15 mouse cellular contexts compared by ENCODE assay signal in genomic region chr12:3282954-3283353, GRCm38 (mm10). TPM values are rescaled to one million over a fixed set of nuclear protein-coding genes. Genes with fewer than 3 reads are reported as not detected.
DNase-seq lines count a peak whose midpoint lies in the region; ATAC-seq and TF ChIP-seq lines count a peak whose summit lies in the region.
"Had no signal": no experiment of that assay in that cellular context is flagged by ENCODE, and none has a peak within 500 bp of the region (broad histone marks: within the 10 kb centered on the region; RNA-seq: fewer than 3 reads in every experiment).

No protein-coding gene starts in this region.

- ATAC-seq in activated CD4-positive, CD25-positive, alpha-beta regulatory T cell, adult 4 months, result peak; percentile 21
- ATAC-seq: forebrain, embryonic 15.5 days had no signal

- no peak for TF ChIP-seq CTCF in spleen, adult 2 months (IDR thresholded peaks at IDR 0.05; ENCODE audit: extremely low read depth, insufficient read depth, insufficient read length, insufficient replicate concordance)
- no peak for TF ChIP-seq CTCF in thymus, adult 2 months (IDR thresholded peaks at IDR 0.05; ENCODE audit: borderline replicate concordance, control insufficient read depth, extremely low read depth, insufficient read depth, low read length, poor library complexity)

- H3K27me3 ChIP-seq in spleen, adult 2 months (ENCODE audit: control insufficient read depth, insufficient read depth, low read length), result no peaks in the 10 kb centered on the region
- H3K27me3 ChIP-seq in thymus, adult 2 months (ENCODE audit: control insufficient read depth, insufficient read depth, low read length), result no peaks in the 10 kb centered on the region
- H3K27me3 ChIP-seq: embryonic facial prominence, embryonic 15.5 days; forebrain, embryonic 15.5 days; heart, embryonic 15.5 days had no signal

- peaks cover 5% of the 10 kb centered on the region for H3K4me1 ChIP-seq in spleen, adult 2 months (ENCODE audit: control insufficient read depth, insufficient read depth, insufficient read length)
- no peaks in the 10 kb centered on the region for H3K4me1 ChIP-seq in thymus, adult 2 months (replicated peaks; ENCODE audit: control insufficient read depth, insufficient read depth, low read length)
- H3K4me1 ChIP-seq: embryonic facial prominence, embryonic 15.5 days; forebrain, embryonic 15.5 days had no signal

- no peaks in the 10 kb centered on the region for H3K36me3 ChIP-seq in spleen, adult 2 months (ENCODE audit: control insufficient read depth, insufficient read depth, low read length)
- H3K36me3 ChIP-seq in thymus, adult 2 months (ENCODE audit: control insufficient read depth, insufficient read depth, low read length), result no peaks in the 10 kb centered on the region
- H3K36me3 ChIP-seq: embryonic facial prominence, embryonic 15.5 days; heart, embryonic 15.5 days had no signal

- no peak for DNase-seq in spleen, adult 2 months (ENCODE audit: low read depth in 1 of 2, low spot score in 2 of 2)
- no peak for DNase-seq in spleen, postnatal 36 days (ENCODE audit: low spot score in 2 of 2)
- DNase-seq in induced T-regulatory cell, adult 2 months (ENCODE audit: low read depth), result peak; percentile 57
- DNase-seq in left cerebral cortex, adult 9 months (ENCODE audit: low spot score in 2 of 2), result no peak
- DNase-seq in urinary bladder, postnatal 4 days (ENCODE audit: low spot score in 2 of 2), result no peak
- no peak for DNase-seq in thymus, adult 2 months
- DNase-seq: cerebellum, adult 18-20 months; gastrocnemius, postnatal 25 days; lung, postnatal 14 days; right cerebral cortex, postnatal 14 days had no signal

- no peak overlapping the region for H3K4me3 ChIP-seq in spleen, adult 2 months (ENCODE audit: extremely low read depth, insufficient read depth, insufficient read length)
- no peak overlapping the region for H3K4me3 ChIP-seq in thymus, adult 2 months (ENCODE audit: control insufficient read depth, insufficient read depth, low read length)
- H3K4me3 ChIP-seq: embryonic facial prominence, embryonic 15.5 days; forebrain, embryonic 15.5 days; heart, embryonic 15.5 days had no signal

- TF ChIP-seq POLR2A in spleen, adult 2 months (IDR thresholded peaks at IDR 0.05; ENCODE audit: low read depth, low read length), result no peak
- no peak for TF ChIP-seq POLR2A in thymus, adult 2 months (IDR thresholded peaks at IDR 0.05; ENCODE audit: control insufficient read depth, extremely low read depth, insufficient read depth, low read length, poor library complexity)

- WGBS in spleen, adult 2 months, result 58% methylated on average over 1 of the region's 1 CpGs
- WGBS in thymus, adult 2 months, result 76% methylated on average over 1 of the region's 1 CpGs

- H3K27ac ChIP-seq in spleen, adult 2 months (ENCODE audit: insufficient read depth, low read length), result 0 out of 2 replicates have a peak overlapping the region, but pooled peaks have one; percentile 27
- no peak overlapping the region for H3K27ac ChIP-seq in thymus, adult 2 months (ENCODE audit: control insufficient read depth, insufficient read depth, low read length)
- H3K27ac ChIP-seq: embryonic facial prominence, embryonic 15.5 days; forebrain, embryonic 15.5 days; heart, embryonic 15.5 days; hindbrain, embryonic 14.5 days had no signal

RNA-seq across cellular contexts. Expression of gene Rab10, which starts 26.8 kb away (rescaled TPM):
- 18.2 and 22.3 TPM in 2 replicates for polyA plus RNA-seq in spleen, adult 2 months (2012; rRNA removed)
- 10 to 100 TPM; 51.4 to 65.5 TPM for polyA plus RNA-seq in activated CD4-positive, CD25-positive, alpha-beta regulatory T cell, adult 4 months (2017; shearing (Covaris generic))
- polyA plus RNA-seq in thymus, adult 2 months (2012; rRNA removed), result 37.8 and 44.0 TPM in 2 replicates
